Mouse (Mus musculus) spleen, adult 2 months (tissue): ENCODE data around the gene Zfand3.

Source experiments
- CTCF ChIP-seq: fragments of 200-500 bp; IDR thresholded peaks from 2 replicates; pipeline ENCODE4 v1.5.1; 2011; ENCODE audit warnings: mild to moderate bottlenecking, inconsistent platforms; ENCODE audit not compliant: insufficient read depth, insufficient read length, insufficient replicate concordance; ENCODE audit errors: extremely low read depth
- POLR2A ChIP-seq: fragments of 200-500 bp; IDR thresholded peaks from 2 replicates; pipeline ENCODE4 v1.6.1; 2011; ENCODE audit warnings: low read depth, low read length, inconsistent platforms

DNA sequence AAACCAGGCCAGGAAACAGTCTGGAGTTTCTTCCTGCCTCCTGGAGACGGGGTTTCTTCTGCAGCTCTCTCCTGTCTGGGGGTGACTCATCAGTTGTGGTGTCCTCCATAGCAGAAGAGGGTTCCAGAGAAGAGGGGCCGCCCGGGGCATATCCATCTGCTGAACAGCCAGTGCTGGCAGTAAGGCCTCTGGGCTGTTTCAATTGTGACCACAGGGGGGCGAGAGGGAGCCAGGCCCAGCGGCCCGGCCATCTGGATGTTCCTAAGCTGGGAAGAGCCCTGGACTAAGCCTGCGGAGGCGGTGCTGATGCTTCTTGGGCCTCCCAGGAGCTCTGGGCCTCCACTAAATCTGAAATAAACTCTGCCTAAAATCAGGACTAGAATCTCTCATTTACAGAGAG lies 28.8 kb upstream of the Zfand3 start:
- TF ChIP-seq POLR2A (no peak), CTCF (peak; percentile 85)
